Mouse (Mus musculus): Measurements from ENCODE around the gene Gm13084.
"Not testable (repeated sequence)": the region's sequence is repeated elsewhere in the genome, so short reads cannot be mapped to it uniquely, and the experiment has no call there.

Gene Gm13084

DNA sequence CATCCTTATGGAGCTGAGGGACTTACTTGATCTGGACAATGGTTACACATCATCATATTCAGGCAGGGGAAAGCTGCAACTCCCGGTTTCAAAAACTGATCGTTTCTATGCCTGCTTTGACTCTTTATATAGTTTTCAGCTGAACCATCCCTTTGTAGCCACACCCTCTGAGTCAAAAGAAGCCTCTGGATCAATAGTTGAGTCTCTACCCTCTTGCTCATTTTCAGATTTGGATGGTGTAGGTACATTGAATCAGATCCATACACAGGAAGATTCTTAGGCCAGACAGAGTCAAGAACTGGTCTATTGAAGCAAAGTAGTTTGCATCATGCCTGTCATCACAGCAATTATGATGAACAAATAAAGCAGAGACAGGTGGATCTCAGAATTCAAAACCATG lies at the start of gene Gm13084:
Gene Gm13084, minus strand, starts transcription at position 101 of the 400 bp plus-strand sequence.
- DNase-seq (ENCODE audit: low spot score): no peak

DNA sequence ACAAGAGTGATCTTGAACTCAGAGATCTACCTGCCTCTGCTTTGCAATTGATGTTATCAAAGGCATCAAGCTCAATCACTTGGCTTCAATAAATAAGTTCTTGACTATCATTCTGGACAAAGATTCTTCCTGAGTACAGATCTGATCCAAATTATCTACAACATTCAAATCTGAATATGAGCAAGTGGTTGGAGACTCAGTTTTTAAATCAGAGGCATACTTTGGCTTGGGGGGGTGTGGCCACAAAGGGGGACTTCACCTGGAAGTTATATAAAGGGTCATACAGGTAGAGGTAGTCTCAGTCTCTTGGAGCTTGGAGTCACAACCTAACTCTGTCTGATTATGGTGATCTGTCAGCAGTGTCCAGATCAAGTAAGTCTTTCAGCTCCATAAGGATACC lies 30.3 kb upstream of the Gm13084 start, which contains the start of gene Gm13103:
Gene Gm13103, plus strand, starts transcription at position 301 of the 400 bp plus-strand sequence.
- not testable (repeated sequence) for DNase-seq (ENCODE audit: low spot score)

DNA sequence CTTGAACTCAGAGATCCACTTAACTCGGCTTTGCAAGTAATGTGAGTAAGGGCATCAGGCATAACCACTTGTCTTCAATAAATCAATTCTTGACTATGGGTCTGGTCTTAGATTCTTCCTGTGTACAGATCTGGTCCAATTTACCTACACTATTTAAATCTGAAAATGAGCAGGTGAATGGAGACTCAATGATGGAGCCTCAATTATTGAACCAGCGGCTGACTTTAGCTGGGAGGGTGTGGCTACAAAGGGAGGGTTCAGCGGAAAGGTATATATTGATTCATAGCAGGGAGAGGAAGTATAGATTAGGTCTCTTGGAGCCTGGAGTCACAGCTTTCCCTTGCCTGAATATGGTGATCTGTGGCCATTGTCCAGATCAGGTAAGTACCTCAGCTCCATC lies 26.8 kb downstream of the Gm13084 start, which contains the start of gene Gm13023:
Gene Gm13023, plus strand, starts transcription at position 301 of the 400 bp plus-strand sequence.
- DNase-seq (ENCODE audit: low spot score): not testable (repeated sequence)
